Mouse (Mus musculus) stomach, embryonic 14.5 days (tissue): ENCODE results near the gene Gm14322. TPM values are rescaled to one million over a fixed set of nuclear protein-coding genes. Genes with fewer than 3 reads are reported as not detected.
"Not testable (repeated sequence)": the region's sequence is repeated elsewhere in the genome, so short reads cannot be mapped to it uniquely, and the experiment has no call there.

Experiments
- ATAC-seq: fragments of 200-750 bp; cut with Nextera tagmentation; 2 replicates; pipeline ENCODE4 v1.8.0; 2017; ENCODE audit warnings: low read depth, moderate TSS enrichment; ENCODE audit not compliant: insufficient number of reproducible peaks, insufficient read depth, low FRiP score
- H3K27ac ChIP-seq: fragments of 300-500 bp; sonication (generic); 2 replicates; pipeline ENCODE4 v1.5.1; 2014; ENCODE audit warnings: mild to moderate bottlenecking, low read length, moderate library complexity, mixed read lengths
- H3K27me3 ChIP-seq: fragments of 300-500 bp; sonication (generic); 2 replicates; pipeline ENCODE4 v1.6.1; 2014; ENCODE audit warnings: low read length, control low read depth, mixed read lengths; ENCODE audit not compliant: control insufficient read depth, insufficient read depth
- H3K36me3 ChIP-seq: fragments of 300-500 bp; sonication (generic); 2 replicates; pipeline ENCODE4 v1.6.1; 2014; ENCODE audit warnings: mild to moderate bottlenecking, control low read depth, low read length, moderate library complexity, mixed read lengths; ENCODE audit not compliant: control insufficient read depth, insufficient read depth
- H3K4me1 ChIP-seq: fragments of 300-500 bp; sonication (generic); 2 replicates; pipeline ENCODE4 v1.6.1; 2014; ENCODE audit warnings: low read length, control low read depth, mixed read lengths; ENCODE audit not compliant: control insufficient read depth, insufficient read depth
- H3K4me2 ChIP-seq: fragments of 300-500 bp; sonication (generic); replicated peaks from 2 replicates; pipeline ENCODE4 v1.6.1; 2014; ENCODE audit warnings: low read depth, low read length, control low read depth
- H3K4me3 ChIP-seq: fragments of 300-500 bp; sonication (generic); 2 replicates; pipeline ENCODE4 v1.5.1; 2014; ENCODE audit warnings: low read depth, low read length, control low read depth
- H3K9ac ChIP-seq: fragments of 300-500 bp; sonication (generic); replicated peaks from 2 replicates; pipeline ENCODE4 v1.6.1; 2014; ENCODE audit warnings: low read depth, mild to moderate bottlenecking, control low read depth, low read length, moderate library complexity, mixed read lengths
- H3K9me3 ChIP-seq: fragments of 300-500 bp; sonication (generic); 2 replicates; pipeline ENCODE4 v1.6.1; 2016; ENCODE audit warnings: low read depth, low read length, control low read depth; ENCODE audit not compliant: control insufficient read depth
- WGBS: fragments of 180-500 bp; shearing (Covaris S2); extraction: QIAGEN DNeasy Blood & Tissue Kit; methylation state at CpG from one replicate; pipeline ENCODE4 v1.1.7; 2014; 5-methylcytosine and 5-hydroxymethylcytosine counted together
- polyA plus RNA-seq: library from polyadenylated mRNA; unstranded; fragments of >200 nt; fragmentation: Nextera tagmentation; extraction: Ambion mirVana; gene quantifications from 2 replicates; pipeline ENCODE4 v1.2.1, GENCODE M21; 2014

Gm14322 gene
- polyA plus RNA-seq, result 10.1 and 12.0 TPM in 2 replicates

DNA sequence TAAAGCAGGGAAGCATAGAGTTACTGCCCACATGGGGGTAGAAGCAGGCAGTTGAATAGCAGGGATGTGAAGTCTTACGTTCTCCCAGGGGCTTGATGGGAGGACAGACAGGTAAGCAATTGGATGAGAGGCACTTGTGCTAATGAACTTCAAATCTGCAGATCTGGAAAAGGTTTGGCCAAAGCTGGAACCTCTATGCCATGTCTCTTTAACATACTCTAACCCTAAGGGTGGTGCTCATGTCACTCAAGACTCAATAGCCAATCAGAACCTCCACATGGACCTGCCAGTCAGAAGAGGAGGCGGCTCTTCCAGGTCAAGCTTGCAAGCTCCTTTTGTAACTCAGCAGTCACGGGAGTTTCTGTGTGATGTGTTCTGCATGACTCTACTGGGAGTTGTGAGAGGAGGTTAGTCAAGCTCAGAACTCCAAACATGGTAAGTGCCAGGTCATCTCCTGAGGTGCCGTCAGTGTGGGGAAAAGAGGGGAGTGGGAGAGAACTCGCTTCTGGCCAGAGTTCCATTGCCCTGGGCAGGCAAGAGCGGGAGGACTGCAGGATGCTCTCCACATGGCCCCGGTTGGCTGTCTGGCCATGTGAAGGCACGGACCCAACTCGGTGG, at the start of gene Gm14322:
Gene Gm14322 (plus strand): TSS at position 348 of the 618 bp plus-strand sequence.
- not testable (repeated sequence) for ATAC-seq, H3K27ac ChIP-seq, H3K27me3 ChIP-seq, H3K4me2 ChIP-seq, H3K9me3 ChIP-seq, H3K36me3 ChIP-seq, H3K4me1 ChIP-seq, H3K9ac ChIP-seq
- H3K4me3 ChIP-seq, result peak within 1 kb of the TSS; percentile 21; the same call in 1 of the 2 replicates
- WGBS, result 14% methylated on average over 9 of the region's 9 CpGs

DNA sequence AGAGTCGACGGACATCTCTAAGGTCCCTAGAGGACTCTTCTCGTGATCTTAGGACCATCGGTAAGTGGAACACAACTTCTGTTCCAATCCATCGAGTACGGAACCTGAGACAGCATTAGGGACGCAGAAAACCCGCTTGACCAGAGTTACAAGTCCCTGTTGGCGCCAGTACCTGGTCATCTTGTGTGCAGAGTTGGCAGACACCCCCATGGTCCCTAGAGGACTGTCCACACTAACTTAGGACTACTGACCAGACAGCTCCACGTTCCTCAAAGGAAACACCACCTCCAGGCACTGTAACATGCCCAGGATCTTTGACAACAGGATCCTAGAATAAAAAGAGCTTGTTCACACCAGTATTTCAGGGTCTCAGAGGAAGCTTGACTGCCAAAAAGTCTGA, 17.6 kb upstream of the Gm14322 start:
- not testable (repeated sequence) for H3K9ac ChIP-seq, H3K4me3 ChIP-seq, ATAC-seq, H3K27ac ChIP-seq, H3K27me3 ChIP-seq, H3K9me3 ChIP-seq, H3K4me2 ChIP-seq, H3K4me1 ChIP-seq, H3K36me3 ChIP-seq
- WGBS, result 81% methylated on average over 4 of the region's 10 CpGs

DNA sequence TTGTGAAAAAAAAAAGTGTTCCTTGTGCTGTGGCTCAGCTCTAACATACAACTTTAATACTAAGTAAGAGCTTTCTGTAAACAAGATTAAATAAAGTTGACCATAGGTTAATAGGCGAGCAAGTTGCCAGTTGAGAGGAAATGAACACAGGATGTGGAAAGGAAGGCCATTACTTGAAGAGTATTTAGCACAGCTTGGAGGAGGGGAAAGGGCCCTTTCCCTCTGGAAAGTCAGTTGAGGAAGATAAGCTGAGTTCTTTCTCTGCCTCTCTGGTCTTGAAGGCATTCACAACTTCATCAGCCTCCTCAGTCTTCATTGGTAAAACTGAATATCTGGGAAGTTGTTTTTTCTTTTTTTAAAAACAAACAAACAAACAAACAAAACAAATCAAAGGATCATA, 28.3 kb downstream of the Gm14322 start:
- H3K9me3 ChIP-seq, ATAC-seq, H3K36me3 ChIP-seq, H3K9ac ChIP-seq, H3K4me2 ChIP-seq, H3K27me3 ChIP-seq, H3K27ac ChIP-seq, H3K4me1 ChIP-seq, H3K4me3 ChIP-seq: not testable (repeated sequence)
- 70% methylated on average over 1 of the region's 1 CpGs for WGBS

- ATAC-seq, H3K4me1 ChIP-seq, H3K4me2 ChIP-seq, H3K9me3 ChIP-seq, H3K27me3 ChIP-seq, H3K4me3 ChIP-seq, H3K27ac ChIP-seq, H3K36me3 ChIP-seq, H3K9ac ChIP-seq: not testable (repeated sequence)
- no CpG with 5 or more reads among the region's 2 CpGs for WGBS
Observed at GRCm38 (mm10) chr2:177806170-177806569, 47.1 kb downstream of the Gm14322 start.

Other genes with a start within 250 kb of the Gm14322 start
- not detected in 2 replicates for gene Gm14406, start 181.1 kb upstream of the Gm14322 start, polyA plus RNA-seq
- 42.6 and 43.9 TPM in 2 replicates for gene Gm14325, start 81.0 kb downstream of the Gm14322 start, polyA plus RNA-seq
- 4.5 and 6.1 TPM in 2 replicates for gene Gm14327, start 137.8 kb downstream of the Gm14322 start, polyA plus RNA-seq
- gene Zfp972, start 166.3 kb downstream of the Gm14322 start, polyA plus RNA-seq, result 0.98 and 2.6 TPM in 2 replicates
- gene Gm14326, start 198.0 kb downstream of the Gm14322 start, polyA plus RNA-seq, result 24.6 and 29.1 TPM in 2 replicates